8 mouse cellular contexts compared by ENCODE assay signal in the genomic region with DNA sequence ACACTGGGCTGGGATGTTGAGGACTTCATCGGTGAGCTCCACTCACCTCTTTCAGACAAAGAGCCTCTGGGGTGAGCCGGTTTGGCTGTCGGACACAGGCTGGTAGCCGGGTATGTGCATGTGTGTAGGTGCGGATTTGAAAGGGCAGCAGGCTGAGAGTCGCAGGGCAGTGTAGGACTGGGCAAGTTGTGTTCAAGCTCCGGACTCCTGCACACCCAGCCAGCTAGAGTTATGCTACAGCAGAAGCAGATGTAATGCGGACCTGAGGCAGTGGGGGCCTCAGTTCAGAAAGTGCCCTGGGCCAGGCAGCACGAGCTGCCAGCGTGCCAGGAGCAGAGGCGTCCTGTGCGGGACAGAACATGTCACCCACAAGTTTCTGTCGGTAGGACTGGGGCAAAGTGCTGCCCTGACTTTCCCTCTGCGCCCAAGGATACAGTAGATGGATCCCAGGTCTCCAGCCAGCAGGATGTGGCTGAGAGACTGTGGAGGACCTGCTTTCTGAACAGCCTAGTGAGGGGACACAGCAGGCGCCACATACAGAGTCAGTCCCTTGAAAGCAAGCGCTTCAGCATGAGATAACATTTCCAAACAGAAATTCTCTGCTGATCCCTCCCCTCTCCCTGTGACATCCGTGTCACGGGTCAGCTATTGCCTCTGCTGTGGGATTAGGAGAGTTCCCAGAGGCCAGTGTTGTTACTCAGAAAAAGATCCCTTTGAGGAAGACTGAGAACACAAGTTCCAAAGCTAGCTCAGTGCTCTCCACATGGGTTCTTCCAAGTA. TPM values are rescaled to one million over a fixed set of nuclear protein-coding genes. Genes with fewer than 3 reads are reported as not detected.
DNase-seq lines count a peak whose midpoint lies in the region; ATAC-seq and TF ChIP-seq lines count a peak whose summit lies in the region.

No protein-coding gene starts in this region.

- H3K36me3 ChIP-seq in heart, embryonic 14.5 days (ENCODE audit: control insufficient read depth, insufficient read depth, low read length) = peaks cover 18% of the 10 kb centered on the region
- peaks cover 3% of the 10 kb centered on the region; the same call in 1 of the 2 replicates for H3K36me3 ChIP-seq in limb, embryonic 11.5 days (ENCODE audit: control insufficient read depth, insufficient read depth, low read length)
- no peaks in the 10 kb centered on the region for H3K36me3 ChIP-seq in small intestine, adult 2 months (ENCODE audit: control insufficient read depth, insufficient read depth, low read length)

- 6% methylated on average over 18 of the region's 18 CpGs for WGBS in heart, embryonic 14.5 days
- WGBS in limb, embryonic 11.5 days = 12% methylated on average over 18 of the region's 18 CpGs
- 52% methylated on average over 18 of the region's 18 CpGs for WGBS in small intestine, adult 2 months

- H3K27me3 ChIP-seq in heart, embryonic 14.5 days (ENCODE audit: control insufficient read depth, insufficient read depth, low read length) = no peaks in the 10 kb centered on the region
- no peaks in the 10 kb centered on the region for H3K27me3 ChIP-seq in limb, embryonic 11.5 days (ENCODE audit: control insufficient read depth, insufficient read depth, low read length)
- no peaks in the 10 kb centered on the region for H3K27me3 ChIP-seq in small intestine, adult 2 months (ENCODE audit: control insufficient read depth, insufficient read depth, low read length)

- DNase-seq in 3134 (ENCODE audit: extremely low read depth, insufficient read length, low spot score) = peak; percentile 63
- peak; percentile 54 for DNase-seq in Muller cell, postnatal 12 days (ENCODE audit: inconsistent ontology term)
- DNase-seq in limb, embryonic 11.5 days (ENCODE audit: low spot score) = peak; percentile 62
- no peak for DNase-seq in right cerebral cortex, postnatal 36 days (ENCODE audit: low spot score in 2 of 2)
- DNase-seq in left cerebral cortex, adult 18-20 months (ENCODE audit: low spot score in 2 of 2) = no peak
- no peak for DNase-seq in gastrocnemius, postnatal 14 days

- no peak for ATAC-seq in heart, embryonic 14.5 days (ENCODE audit: insufficient number of reproducible peaks, insufficient read depth, low FRiP score, low read depth)
- 0 out of 2 replicates have a peak, but pooled peaks have one; percentile 8 for ATAC-seq in limb, embryonic 11.5 days (ENCODE audit: insufficient number of reproducible peaks, low FRiP score, low TSS enrichment, low read depth)

- no peak for TF ChIP-seq POLR2A in small intestine, adult 2 months (IDR thresholded peaks at IDR 0.05; ENCODE audit: low read depth, low read length)

- peak overlapping the region; percentile 62 to 75 for H3K4me3 ChIP-seq in heart, embryonic 14.5 days (ENCODE audit: control insufficient read depth in 1 of 2, insufficient read depth in 1 of 2, low read depth in 1 of 2, low read length in 2 of 2)
- peak overlapping the region; percentile 77 for H3K4me3 ChIP-seq in limb, embryonic 11.5 days (ENCODE audit: low read depth, low read length)
- peak overlapping the region; percentile 59 for H3K4me3 ChIP-seq in small intestine, adult 2 months (ENCODE audit: low read depth, low read length)

- H3K4me2 ChIP-seq in heart, embryonic 14.5 days (ENCODE audit: low read length) = peak overlapping the region; percentile 79
- peak overlapping the region; percentile 90 for H3K4me2 ChIP-seq in limb, embryonic 11.5 days (ENCODE audit: low read depth, severe bottlenecking)

- H3K9me3 ChIP-seq in heart, embryonic 14.5 days (ENCODE audit: control insufficient read depth, low read length) = no peaks in the 10 kb centered on the region
- H3K9me3 ChIP-seq in limb, embryonic 11.5 days (ENCODE audit: control insufficient read depth, low read length) = no peaks in the 10 kb centered on the region

- TF ChIP-seq CTCF in small intestine, adult 2 months (IDR thresholded peaks at IDR 0.05; ENCODE audit: extremely low read depth, insufficient read length, insufficient replicate concordance, low read depth, low read length) = no peak

- intact Hi-C loops in gastrocnemius, postnatal 14 days (cut with DNase I; ENCODE audit: low total_unique reads) = no loop called here

- H3K4me1 ChIP-seq in heart, embryonic 14.5 days (ENCODE audit: control insufficient read depth in 2 of 2, insufficient read depth in 2 of 2, low read length in 2 of 2) = peaks cover 25 to 41% of the 10 kb centered on the region in 2 experiments
- peaks cover 47% of the 10 kb centered on the region for H3K4me1 ChIP-seq in limb, embryonic 11.5 days (ENCODE audit: control insufficient read depth, insufficient read depth, low read length)
- H3K4me1 ChIP-seq in small intestine, adult 2 months (ENCODE audit: control insufficient read depth, insufficient read depth, insufficient read length, low read length) = no peaks in the 10 kb centered on the region; the same call in 1 of the 2 replicates

- H3K9ac ChIP-seq in heart, embryonic 14.5 days (ENCODE audit: low read length) = peak overlapping the region; percentile 85
- peak overlapping the region; percentile 84 for H3K9ac ChIP-seq in limb, embryonic 11.5 days (ENCODE audit: low read length)

- H3K27ac ChIP-seq in heart, embryonic 14.5 days (replicated peaks in 1 of 2; ENCODE audit: control insufficient read depth in 1 of 2, insufficient read depth in 1 of 2, low read depth in 2 of 2, low read length in 2 of 2) = peak overlapping the region; percentile 91 to 92
- H3K27ac ChIP-seq in limb, embryonic 11.5 days (replicated peaks; ENCODE audit: low read depth, low read length) = peak overlapping the region; percentile 86
- H3K27ac ChIP-seq in small intestine, adult 2 months (ENCODE audit: insufficient read depth, low read depth, low read length) = peak overlapping the region; percentile 50

RNA-seq across cellular contexts. Expression of a gene that starts 1.0 kb away (rescaled TPM):
- 51.4 and 58.2 TPM in 2 replicates for polyA plus RNA-seq in heart, embryonic 14.5 days (2014; fragmentation: Nextera tagmentation; extraction: Ambion mirVana)
- 48.8 and 49.2 TPM in 2 replicates for polyA plus RNA-seq in limb, embryonic 11.5 days (2014; fragmentation: Nextera tagmentation; extraction: Ambion mirVana)
- 18.9 and 20.7 TPM in 2 replicates for polyA plus RNA-seq in small intestine, adult 2 months (2012; rRNA removed)
- total RNA-seq in left cerebral cortex, adult 18-20 months (2021) = 1 to 10 TPM; 2.5 TPM
- 100 to 1,000 TPM; 121 to 163 TPM for total RNA-seq in gastrocnemius, postnatal 14 days (2021)

Comparison
In these comparisons a context has a peak if more than half of its experiments do, and no peak if none do; other contexts are left out.
1. DNase-seq: peak in 3134 (single experiment), Muller cell, postnatal 12 days (single experiment) and limb, embryonic 11.5 days (single experiment); none in right cerebral cortex, postnatal 36 days (0 of 2), left cerebral cortex, adult 18-20 months (0 of 2) and gastrocnemius, postnatal 14 days (single experiment).
2. Peak in every context shown above with its lines, with median percentiles within 50 percentile points of each other: H3K27ac ChIP-seq and H3K4me3 ChIP-seq.